Mouse (Mus musculus): Measurements from ENCODE around the gene Vwa7.

The Vwa7 gene

GRCm38 (mm10) chr17:35064378-35064877 is 48.0 kb downstream of the Vwa7 start:
- no peak for DNase-seq (ENCODE audit: low spot score in 2 of 2)

- peak in 1 of 2 experiments; percentile 65 for DNase-seq (ENCODE audit: low spot score in 2 of 2)
Measured at GRCm38 (mm10) chr17:35064951-35065947, 48.9 kb downstream of the Vwa7 start, which contains the start of gene Ly6g6c. Gene Ly6g6c (plus strand): TSS chr17:35065388.

- no peak for DNase-seq (ENCODE audit: low spot score in 2 of 2)
Measured at GRCm38 (mm10) chr17:35066084-35066483, 49.7 kb downstream of the Vwa7 start, which contains the start of gene Mpig6b. Gene Mpig6b (minus strand): TSS chr17:35066184.

- DNase-seq (ENCODE audit: low spot score in 2 of 2) = no peak
Measured at GRCm38 (mm10) chr17:35068213-35068914, 52.0 kb downstream of the Vwa7 start.

GRCm38 (mm10) chr17:35070556-35071229 is 54.3 kb downstream of the Vwa7 start:
- no peak for DNase-seq (ENCODE audit: low spot score in 2 of 2)

GRCm38 (mm10) chr17:35071454-35071853 is 55.1 kb downstream of the Vwa7 start:
- DNase-seq (ENCODE audit: low spot score in 2 of 2) = no peak

- DNase-seq (ENCODE audit: low spot score in 2 of 2) = no peak
Measured at GRCm38 (mm10) chr17:35074097-35074496, 57.7 kb downstream of the Vwa7 start.

Data from urinary bladder, postnatal 4 days (tissue).